Mouse (Mus musculus) liver, postnatal 0 days (tissue): ENCODE measurements around the gene Chrm1. TPM values are rescaled to one million over a fixed set of nuclear protein-coding genes. Genes with fewer than 3 reads are reported as not detected.

Experiments
- ATAC-seq: fragments of 200-750 bp; cut with Nextera tagmentation; 2 replicates; pipeline ENCODE4 v1.8.0; 2017; ENCODE audit warnings: mild to moderate bottlenecking, moderate library complexity
- DNase-seq: peaks from one replicate; pipeline ENCODE4 v3.0.0-alpha.2; 2016
- H3K27ac ChIP-seq: fragments of 300-500 bp; sonication (generic); 2 replicates; pipeline ENCODE4 v1.5.1; 2014; ENCODE audit warnings: antibody characterized with exemption, moderate library complexity, mild to moderate bottlenecking, low read depth
- H3K27me3 ChIP-seq: fragments of 300-500 bp; sonication (generic); 2 replicates; pipeline ENCODE4 v1.6.1; 2014; ENCODE audit warnings: low read length, control low read depth, mixed read lengths; ENCODE audit not compliant: insufficient read depth
- H3K36me3 ChIP-seq: fragments of 300-500 bp; sonication (generic); replicated peaks from 2 replicates; pipeline ENCODE4 v1.6.1; 2014; ENCODE audit warnings: mild to moderate bottlenecking, control low read depth, low read length, moderate library complexity, mixed read lengths; ENCODE audit not compliant: insufficient read depth
- H3K4me1 ChIP-seq: fragments of 300-500 bp; sonication (generic); 2 replicates; pipeline ENCODE4 v1.6.1; 2014; ENCODE audit warnings: antibody characterized with exemption, mild to moderate bottlenecking, control low read depth; ENCODE audit not compliant: insufficient read depth
- H3K4me2 ChIP-seq: fragments of 300-500 bp; sonication (generic); 2 replicates; pipeline ENCODE4 v1.6.1; 2014; ENCODE audit warnings: low read depth, mild to moderate bottlenecking, low read length, moderate library complexity, mixed read lengths
- H3K4me3 ChIP-seq: fragments of 300-500 bp; sonication (generic); 2 replicates; pipeline ENCODE4 v1.5.1; 2014; ENCODE audit warnings: low read depth, low read length
- H3K9ac ChIP-seq: fragments of 300-500 bp; sonication (generic); replicated peaks from 2 replicates; pipeline ENCODE4 v1.6.1; 2014; ENCODE audit warnings: mild to moderate bottlenecking, moderate library complexity
- H3K9me3 ChIP-seq: fragments of 300-500 bp; sonication (generic); 2 replicates; pipeline ENCODE4 v1.6.1; 2016; ENCODE audit warnings: mild to moderate bottlenecking, control low read depth, low read length, mixed read lengths
- CTCF ChIP-seq: sonication (generic); IDR thresholded peaks from 2 replicates; pipeline ENCODE4 v1.5.1; 2016; ENCODE audit warnings: antibody characterized with exemption, low read depth
- EP300 ChIP-seq: IDR thresholded peaks from 2 replicates; pipeline ENCODE4 v1.6.1; 2016; ENCODE audit warnings: antibody characterized with exemption, low read depth, mild to moderate bottlenecking
- WGBS: fragments of 180-500 bp; shearing (Covaris S2); extraction: QIAGEN DNeasy Blood & Tissue Kit; methylation state at CpG from one replicate; pipeline ENCODE4 v1.1.7; 2014; ENCODE audit not compliant: insufficient replicate concordance; 5-methylcytosine and 5-hydroxymethylcytosine counted together
- polyA plus RNA-seq: library from polyadenylated mRNA; unstranded; fragments of >200 nt; fragmentation: Nextera tagmentation; extraction: Ambion mirVana; gene quantifications from 2 replicates; pipeline ENCODE4 v1.2.1, GENCODE M21; 2015

Chrm1 gene
- polyA plus RNA-seq, 1 experiment from 2014 or later: not detected

GRCm38 (mm10) chr19:8699652-8700051 is 36.1 kb downstream of the Chrm1 start:
- Histone ChIP-seq H3K9ac (no peak overlapping the region), H3K4me1 (peaks cover 5% of the 10 kb centered on the region), H3K36me3 (no peaks in the 10 kb centered on the region), H3K27me3 (no peaks in the 10 kb centered on the region), H3K9me3 (no peaks in the 10 kb centered on the region), H3K27ac (no peak overlapping the region), H3K4me3 (no peak overlapping the region), H3K4me2 (no peak overlapping the region)
- 0 out of 2 replicates have a peak, but pooled peaks have one; percentile 23 for TF ChIP-seq CTCF
- TF ChIP-seq EP300: no peak
- WGBS: 77% methylated on average over 8 of the region's 9 CpGs
- ATAC-seq: no peak
- DNase-seq: no peak

- ATAC-seq: no peak
These were observed 38.9 kb downstream of the Chrm1 start for GRCm38 (mm10) chr19:8702458-8702857.

GRCm38 (mm10) chr19:8703571-8703970 is 40.0 kb downstream of the Chrm1 start:
- WGBS: 76% methylated on average over 3 of the region's 4 CpGs
- Histone ChIP-seq H3K4me3 (no peak overlapping the region), H3K27ac (no peak overlapping the region), H3K27me3 (no peaks in the 10 kb centered on the region), H3K4me2 (no peak overlapping the region), H3K4me1 (0 out of 2 replicates have a peak, but pooled peaks cover 4% of the 10 kb centered on the region), H3K36me3 (peaks cover 20% of the 10 kb centered on the region), H3K9me3 (no peaks in the 10 kb centered on the region), H3K9ac (no peak overlapping the region)
- DNase-seq: no peak
- ATAC-seq: no peak
- TF ChIP-seq EP300: no peak

More at GRCm38 (mm10) chr19:8702458-8702857, 38.9 kb downstream of the Chrm1 start:
- H3K27me3 ChIP-seq: no peaks in the 10 kb centered on the region
- no peak for DNase-seq
- H3K9ac ChIP-seq: no peak overlapping the region
- WGBS: 36% methylated on average over 3 of the region's 3 CpGs
- no peaks in the 10 kb centered on the region for H3K9me3 ChIP-seq
- TF ChIP-seq CTCF: 0 out of 2 replicates have a peak, but pooled peaks have one; percentile 10
- TF ChIP-seq EP300: peak; percentile 47; the same call in 1 of the 2 replicates
- H3K27ac ChIP-seq: no peak overlapping the region
- no peak overlapping the region for H3K4me3 ChIP-seq
- H3K36me3 ChIP-seq: peaks cover 9% of the 10 kb centered on the region
- H3K4me2 ChIP-seq: no peak overlapping the region
- 0 out of 2 replicates have a peak, but pooled peaks cover 2% of the 10 kb centered on the region for H3K4me1 ChIP-seq

- H3K9me3 ChIP-seq: no peaks in the 10 kb centered on the region
- no peak overlapping the region for H3K4me3 ChIP-seq
- TF ChIP-seq CTCF (no peak), EP300 (no peak)
- no peak overlapping the region; the same call in 1 of the 2 replicates for H3K27ac ChIP-seq
- no peak overlapping the region for H3K9ac ChIP-seq
- H3K36me3 ChIP-seq: peaks cover 36% of the 10 kb centered on the region
- DNase-seq (no peak), ATAC-seq (no peak)
- 82% methylated on average over 6 of the region's 6 CpGs for WGBS
- H3K4me1 ChIP-seq: peaks cover 5% of the 10 kb centered on the region; the same call in 1 of the 2 replicates
- no peak overlapping the region for H3K4me2 ChIP-seq
- H3K27me3 ChIP-seq: no peaks in the 10 kb centered on the region
These were observed 41.6 kb downstream of the Chrm1 start for GRCm38 (mm10) chr19:8705026-8705708.

GRCm38 (mm10) chr19:8706132-8706667 is 42.6 kb downstream of the Chrm1 start:
- DNase-seq: no peak
- WGBS: 76% methylated on average over 7 of the region's 7 CpGs
- Histone ChIP-seq H3K27me3 (no peaks in the 10 kb centered on the region), H3K27ac (no peak overlapping the region), H3K9ac (no peak overlapping the region), H3K4me3 (no peak overlapping the region), H3K9me3 (no peaks in the 10 kb centered on the region), H3K4me2 (no peak overlapping the region), H3K36me3 (peaks cover 46% of the 10 kb centered on the region), H3K4me1 (peaks cover 9% of the 10 kb centered on the region; the same call in 1 of the 2 replicates)
- no peak for ATAC-seq
- TF ChIP-seq CTCF (no peak), EP300 (no peak)

GRCm38 (mm10) chr19:8706930-8707329 is 43.3 kb downstream of the Chrm1 start:
- no peak for ATAC-seq
- Histone ChIP-seq H3K4me2 (no peak overlapping the region), H3K27ac (no peak overlapping the region), H3K4me3 (no peak overlapping the region), H3K36me3 (peaks cover 53% of the 10 kb centered on the region), H3K4me1 (peaks cover 14% of the 10 kb centered on the region; the same call in 1 of the 2 replicates), H3K9ac (no peak overlapping the region), H3K9me3 (no peaks in the 10 kb centered on the region), H3K27me3 (no peaks in the 10 kb centered on the region)
- WGBS: 85% methylated on average over 7 of the region's 7 CpGs
- TF ChIP-seq CTCF (no peak), EP300 (no peak)
- no peak for DNase-seq
